Mouse (Mus musculus) sigmoid colon, adult 10 weeks (tissue): ENCODE data around the gene Serf2. TPM values are rescaled to one million over a fixed set of nuclear protein-coding genes. Genes with fewer than 3 reads are reported as not detected.

Experiments
- polyA plus RNA-seq: library from polyadenylated mRNA; stranded (reverse); fragments of 350-450 nt; fragmentation: Illumina TruSeq; extraction: RNeasy Lipid Tissue Mini Kit (QIAGEN cat#74804); gene quantifications from one replicate; pipeline ENCODE4 v1.2.3, GENCODE M21; 2014; ENCODE audit warnings: low read depth, low replicate concordance

Serf2 gene
- 102 TPM for polyA plus RNA-seq

DNA sequence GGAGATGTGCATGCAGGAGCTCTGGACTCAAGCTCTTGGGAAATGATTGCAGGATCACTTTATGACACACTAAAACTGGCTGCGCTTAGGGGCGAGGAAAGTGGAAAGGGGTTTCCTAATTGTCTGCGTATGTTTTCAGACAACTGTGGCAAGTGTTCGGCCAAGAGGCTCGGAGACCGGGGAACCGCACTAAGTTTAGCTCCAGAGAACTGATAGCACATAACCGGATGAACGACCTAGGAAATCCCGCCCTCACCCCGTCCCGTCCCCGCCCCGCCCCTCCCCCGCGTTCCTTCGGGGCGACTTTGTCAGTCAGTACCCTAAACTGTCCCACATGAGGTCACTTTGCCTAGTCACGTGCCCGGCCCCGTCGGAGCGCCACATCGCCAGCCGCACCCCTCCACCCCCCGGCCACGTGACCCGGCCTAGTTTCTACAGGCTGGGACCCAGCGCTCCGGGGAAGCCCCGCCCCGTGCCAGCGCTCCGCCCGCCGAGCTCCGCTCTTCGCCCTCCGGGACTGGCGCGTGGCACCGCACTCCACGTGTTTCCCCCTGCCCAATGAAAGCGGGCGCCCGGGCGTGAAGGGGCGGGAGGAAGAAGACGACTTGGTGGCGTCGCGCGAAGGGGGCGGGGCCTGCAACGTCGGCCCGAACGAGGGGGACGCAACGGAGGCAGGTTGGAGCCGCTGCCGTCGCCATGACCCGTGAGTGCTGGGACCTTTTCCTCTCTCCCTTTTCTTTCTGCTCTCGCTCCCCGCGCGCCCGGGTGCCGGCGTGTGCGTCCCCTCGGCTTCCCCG lies at the start of gene Serf2:
Gene Serf2, plus strand, starts transcription at position 457 of the 797 bp plus-strand sequence.

DNA sequence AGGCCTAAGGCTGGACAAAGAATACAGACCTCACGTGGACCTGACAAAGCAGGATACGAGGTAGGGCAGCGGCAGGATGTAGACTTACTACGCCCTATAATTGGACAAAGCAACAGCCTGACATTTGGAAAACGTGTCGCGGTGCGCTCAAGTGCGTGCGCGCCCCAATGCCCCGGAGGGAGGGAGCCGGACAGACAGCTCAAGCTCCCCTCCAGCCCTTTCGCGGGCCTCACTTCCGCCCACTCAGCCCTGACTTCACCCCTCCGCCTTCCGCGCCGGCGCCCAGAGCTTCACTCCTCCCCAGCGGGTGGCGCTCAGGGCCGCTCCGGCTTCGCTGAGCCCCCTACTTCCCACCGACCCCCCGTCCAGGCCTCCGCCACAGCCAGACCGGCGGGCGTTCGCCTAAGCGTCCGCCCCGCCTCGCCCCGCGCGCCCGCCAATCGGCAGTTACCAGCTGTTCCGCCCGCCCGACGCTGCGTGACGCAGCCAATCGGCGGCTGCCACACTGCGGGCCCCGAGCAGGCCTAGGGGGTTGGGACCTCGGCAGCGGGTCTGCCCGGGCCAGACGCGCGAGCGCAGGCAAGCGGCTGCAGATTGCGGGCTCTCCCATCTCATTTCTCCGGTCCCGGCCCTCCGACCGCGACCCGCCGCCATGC lies 35.5 kb upstream of the Serf2 start, which contains the start of the genes Pdia3 and Catsper2:
Gene Pdia3, plus strand, starts transcription at position 389 of the 656 bp plus-strand sequence.
Gene Catsper2, minus strand, starts transcription at position 406 of the 656 bp plus-strand sequence.

DNA sequence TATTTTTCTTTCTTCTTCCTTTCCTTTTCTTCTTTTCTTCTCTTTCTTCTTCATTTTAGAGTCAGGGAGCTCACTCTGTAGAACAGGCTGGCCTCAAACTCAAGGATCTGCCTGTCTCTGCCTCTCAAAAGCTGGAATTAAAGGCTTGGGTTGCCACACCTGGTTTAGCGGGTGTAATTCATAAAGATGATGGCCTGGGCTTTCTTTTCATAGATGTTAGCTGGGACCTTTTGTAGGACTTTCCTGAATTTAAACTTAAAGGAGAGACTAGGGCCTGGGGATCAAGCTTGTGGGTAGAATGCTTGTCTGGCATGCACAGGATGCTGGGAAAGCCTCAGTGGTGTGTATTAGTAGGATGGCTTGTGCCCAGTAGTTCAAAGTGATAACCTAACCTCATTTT lies 4.8 kb upstream of the Serf2 start, which contains the start of gene Ell3:
Gene Ell3, minus strand, starts transcription at position 101 of the 400 bp plus-strand sequence.

DNA sequence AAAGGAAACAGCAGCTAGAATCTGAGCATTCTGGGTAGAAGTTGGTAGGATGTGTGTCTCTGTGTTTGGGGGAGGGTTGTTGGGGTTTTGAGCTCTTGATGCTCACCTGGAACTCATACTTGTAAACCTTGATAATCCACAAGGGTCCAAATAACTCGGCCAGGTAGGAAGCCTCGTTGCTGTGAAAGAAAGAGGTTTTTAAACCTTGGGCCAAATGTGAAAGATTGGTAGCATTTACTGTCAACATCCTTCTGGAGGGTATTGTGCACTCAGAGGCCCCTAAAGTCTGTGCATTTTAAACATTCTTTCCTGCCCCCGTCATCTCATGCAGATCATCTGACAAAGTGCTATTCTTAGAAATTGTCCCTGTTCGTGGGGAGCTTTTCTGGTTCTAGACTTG lies 4.0 kb downstream of the Serf2 start, which contains the start of gene Hypk:
Gene Hypk, plus strand, starts transcription at position 301 of the 400 bp plus-strand sequence.

DNA sequence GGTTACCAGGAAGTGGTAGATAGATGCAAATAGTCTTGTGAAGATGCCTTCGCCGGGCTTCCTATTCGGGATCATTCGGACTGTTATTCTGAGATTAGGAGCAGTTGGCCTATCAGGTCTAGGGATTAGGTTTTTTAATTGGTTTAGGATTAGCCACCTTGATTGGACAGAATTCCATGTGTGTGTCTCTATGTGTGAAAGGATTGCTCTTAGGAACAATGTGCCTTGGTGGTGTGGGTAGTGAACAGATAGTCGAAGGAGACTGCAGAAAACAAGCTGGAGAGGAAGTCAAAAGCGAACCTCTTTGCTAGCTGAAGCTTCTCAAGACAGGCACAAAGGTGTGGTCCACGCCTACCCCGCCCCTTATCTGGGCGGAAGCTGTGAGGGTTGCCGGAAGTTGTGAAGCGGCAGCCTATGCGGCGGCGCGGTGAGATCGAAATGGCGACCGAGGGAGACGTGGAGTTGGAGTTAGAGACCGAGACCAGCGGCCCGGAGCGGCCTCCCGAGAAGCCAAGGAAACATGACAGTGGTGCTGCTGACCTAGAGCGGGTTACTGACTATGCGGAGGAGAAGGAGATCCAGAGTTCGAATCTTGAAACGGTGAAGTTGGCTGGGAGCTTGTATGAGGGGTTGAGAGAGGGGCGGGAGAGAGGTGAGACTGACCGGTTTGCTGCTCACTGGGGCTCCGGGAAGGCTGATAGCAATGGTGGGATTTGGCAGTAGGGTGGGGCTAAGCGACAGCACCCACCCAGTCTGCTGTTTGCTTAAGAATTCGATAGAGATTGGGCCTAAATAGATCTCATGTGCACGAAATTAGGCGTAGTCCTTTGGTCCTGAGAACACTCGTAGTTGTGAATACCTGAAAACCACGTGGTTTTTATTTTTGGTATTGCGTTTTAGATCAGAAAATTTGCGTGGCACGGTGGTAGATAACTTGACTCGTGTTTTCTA lies 8.0 kb downstream of the Serf2 start, which contains the start of gene Serinc4:
Gene Serinc4, minus strand, starts transcription at position 90 of the 951 bp plus-strand sequence.

DNA sequence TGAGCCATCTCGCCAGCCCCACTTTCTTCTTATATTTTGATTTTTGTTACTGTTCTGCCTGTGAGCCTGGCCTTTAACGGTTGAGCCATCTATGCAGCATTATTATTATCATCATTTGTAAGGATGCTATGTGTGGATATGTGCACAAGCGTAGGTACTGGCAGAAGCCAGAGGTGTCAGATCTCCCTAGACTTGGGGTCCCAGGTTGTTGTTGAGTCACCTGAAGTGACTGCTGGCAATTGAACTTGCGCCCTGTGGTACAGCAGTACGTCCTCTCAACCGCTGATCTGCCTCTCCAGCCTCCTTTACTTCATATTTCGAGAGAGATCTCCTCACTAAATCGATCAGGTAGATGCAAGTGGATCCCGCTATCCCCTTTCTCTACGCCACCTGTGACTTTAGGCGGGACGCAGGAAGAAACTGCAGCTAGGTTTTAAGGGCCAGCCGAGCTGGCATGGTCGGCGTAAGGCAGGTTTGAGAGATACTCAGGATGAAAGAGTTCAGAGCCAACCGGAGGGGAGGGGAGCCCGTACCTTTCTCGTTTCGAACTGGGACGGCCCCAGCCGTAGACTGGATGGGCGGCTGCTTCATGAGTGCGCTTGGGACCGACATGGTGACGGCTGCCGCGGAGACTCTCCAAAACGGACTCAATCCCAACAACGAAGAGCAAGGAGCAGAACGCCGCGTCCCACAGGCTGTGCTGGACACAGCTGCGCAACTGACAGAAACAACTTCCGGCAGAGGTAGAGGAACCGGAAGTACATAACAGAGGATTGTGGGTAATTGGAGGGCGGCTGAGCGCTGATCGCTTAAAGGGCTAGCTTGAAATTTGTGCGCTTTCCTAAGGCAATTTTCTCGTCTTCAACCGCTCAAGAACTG lies 24.5 kb downstream of the Serf2 start, which contains the start of gene Mfap1b:
Gene Mfap1b, minus strand, starts transcription at position 767 of the 879 bp plus-strand sequence.

DNA sequence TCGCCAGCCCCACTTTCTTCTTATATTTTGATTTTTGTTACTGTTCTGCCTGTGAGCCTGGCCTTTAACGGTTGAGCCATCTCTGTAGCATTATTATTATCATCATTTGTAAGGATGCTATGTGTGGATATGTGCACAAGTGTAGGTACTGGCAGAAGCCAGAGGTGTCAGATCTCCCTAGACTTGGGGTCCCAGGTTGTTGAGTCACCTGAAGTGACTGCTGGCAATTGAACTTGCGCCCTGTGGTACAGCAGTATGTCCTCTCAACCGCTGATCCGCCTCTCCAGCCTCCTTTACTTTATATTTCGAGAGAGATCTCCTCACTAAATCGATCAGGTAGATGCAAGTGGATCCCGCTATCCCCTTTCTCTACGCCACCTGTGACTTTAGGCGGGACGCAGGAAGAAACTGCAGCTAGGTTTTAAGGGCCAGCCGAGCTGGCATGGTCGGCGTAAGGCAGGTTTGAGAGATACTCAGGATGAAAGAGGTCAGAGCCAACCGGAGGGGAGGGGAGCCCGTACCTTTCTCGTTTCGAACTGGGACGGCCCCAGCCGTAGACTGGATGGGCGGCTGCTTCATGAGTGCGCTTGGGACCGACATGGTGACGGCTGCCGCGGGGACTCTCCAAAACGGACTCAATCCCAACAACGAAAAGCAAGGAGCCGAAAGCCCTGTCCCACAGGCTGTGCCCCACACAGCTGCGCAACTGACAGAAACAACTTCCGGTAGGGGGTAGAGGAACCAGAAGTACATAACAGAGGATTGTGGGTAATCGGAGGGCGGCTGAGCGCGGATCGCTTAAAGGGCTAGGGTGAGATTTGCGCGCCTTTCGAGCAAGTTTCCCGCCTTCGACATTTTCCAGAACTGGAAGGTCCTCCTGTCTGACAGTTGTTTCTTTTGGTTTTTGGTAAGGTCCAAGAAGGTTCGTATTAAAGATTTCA lies 57.2 kb downstream of the Serf2 start, which contains the start of the genes Mfap1a and Wdr76:
Gene Mfap1a, minus strand, starts transcription at position 724 of the 941 bp plus-strand sequence.
Gene Wdr76, plus strand, starts transcription at position 782 of the 941 bp plus-strand sequence.

Other genes with a start within 250 kb of the Serf2 start
- gene Trp53bp1, start 177.8 kb upstream of the Serf2 start, polyA plus RNA-seq: 15.0 TPM
- gene Map1a, start 159.6 kb upstream of the Serf2 start, polyA plus RNA-seq: 0.88 TPM
- 34.6 TPM for gene Ppip5k1, start 93.8 kb upstream of the Serf2 start, polyA plus RNA-seq
- 524 TPM for gene Ckmt1, start 91.5 kb upstream of the Serf2 start, polyA plus RNA-seq
- not detected for gene Strc, start 62.0 kb upstream of the Serf2 start, polyA plus RNA-seq
- 1,508 TPM for gene Pdia3, start 35.4 kb upstream of the Serf2 start, polyA plus RNA-seq
- gene Catsper2, start 35.4 kb upstream of the Serf2 start, polyA plus RNA-seq: 2.7 TPM
- 13.1 TPM for gene Ell3, start 4.9 kb upstream of the Serf2 start, polyA plus RNA-seq
- 47.8 TPM for gene Hypk, start 4.1 kb downstream of the Serf2 start, polyA plus RNA-seq
- 0.22 TPM for gene Serinc4, start 7.6 kb downstream of the Serf2 start, polyA plus RNA-seq
- gene Mfap1b, start 24.9 kb downstream of the Serf2 start, polyA plus RNA-seq: 42.7 TPM
- gene Mfap1a, start 57.5 kb downstream of the Serf2 start, polyA plus RNA-seq: 75.9 TPM
- gene Wdr76, start 57.5 kb downstream of the Serf2 start, polyA plus RNA-seq: 17.8 TPM